Mouse (Mus musculus): Measurements from ENCODE around the gene Osbpl3. TPM values are rescaled to one million over a fixed set of nuclear protein-coding genes. Genes with fewer than 3 reads are reported as not detected.

The Osbpl3 gene
- polyA plus RNA-seq, 1 experiment = 23.3 TPM

GRCm38 (mm10) chr6:50334846-50335821 is 120.9 kb downstream of the Osbpl3 start:
- H3K9ac ChIP-seq (ENCODE audit: low read depth, poor library complexity, severe bottlenecking) = no peak overlapping the region
- no peak overlapping the region for H3K4me3 ChIP-seq (ENCODE audit: low read depth, low read length)
- TF ChIP-seq POLR2A (IDR thresholded peaks at IDR 0.05; ENCODE audit: insufficient read depth, low read length) (no peak), CTCF (IDR thresholded peaks at IDR 0.05; ENCODE audit: low read depth, low read length) (no peak), EP300 (IDR thresholded peaks at IDR 0.05; ENCODE audit: insufficient read depth, low read depth, low read length) (no peak)
- H3K27me3 ChIP-seq (ENCODE audit: control insufficient read depth, insufficient read depth, low read length, poor library complexity, severe bottlenecking) = no peaks in the 10 kb centered on the region
- no peaks in the 10 kb centered on the region for H3K36me3 ChIP-seq (ENCODE audit: control insufficient read depth, insufficient read depth, low read length, poor library complexity, severe bottlenecking)
- H3K27ac ChIP-seq (ENCODE audit: insufficient read depth, low read length) = no peak overlapping the region
- no peaks in the 10 kb centered on the region for H3K4me1 ChIP-seq (ENCODE audit: control insufficient read depth, insufficient read depth, low read length)
- H3K9me3 ChIP-seq (replicated peaks; ENCODE audit: control insufficient read depth, insufficient read depth, low read length, poor library complexity, severe bottlenecking) = no peaks in the 10 kb centered on the region

- peaks cover 2% of the 10 kb centered on the region for H3K4me1 ChIP-seq (ENCODE audit: control insufficient read depth, insufficient read depth, low read length)
- no peaks in the 10 kb centered on the region for H3K9me3 ChIP-seq (replicated peaks; ENCODE audit: control insufficient read depth, insufficient read depth, low read length, poor library complexity, severe bottlenecking)
- H3K27me3 ChIP-seq (ENCODE audit: control insufficient read depth, insufficient read depth, low read length, poor library complexity, severe bottlenecking) = no peaks in the 10 kb centered on the region
- H3K4me3 ChIP-seq (ENCODE audit: low read depth, low read length) = no peak overlapping the region
- H3K27ac ChIP-seq (ENCODE audit: insufficient read depth, low read length) = no peak overlapping the region
- H3K9ac ChIP-seq (ENCODE audit: low read depth, poor library complexity, severe bottlenecking) = no peak overlapping the region
- H3K36me3 ChIP-seq (ENCODE audit: control insufficient read depth, insufficient read depth, low read length, poor library complexity, severe bottlenecking) = no peaks in the 10 kb centered on the region
- no peak for TF ChIP-seq EP300 (IDR thresholded peaks at IDR 0.05; ENCODE audit: insufficient read depth, low read depth, low read length)
- TF ChIP-seq POLR2A (IDR thresholded peaks at IDR 0.05; ENCODE audit: insufficient read depth, low read length) = no peak
- no peak for TF ChIP-seq CTCF (IDR thresholded peaks at IDR 0.05; ENCODE audit: low read depth, low read length)
Observed at GRCm38 (mm10) chr6:50333346-50333745, 122.7 kb downstream of the Osbpl3 start.

- Histone ChIP-seq H3K36me3 (ENCODE audit: control insufficient read depth, insufficient read depth, low read length, poor library complexity, severe bottlenecking) (no peaks in the 10 kb centered on the region), H3K4me1 (ENCODE audit: control insufficient read depth, insufficient read depth, low read length) (peaks cover 2% of the 10 kb centered on the region), H3K27me3 (ENCODE audit: control insufficient read depth, insufficient read depth, low read length, poor library complexity, severe bottlenecking) (no peaks in the 10 kb centered on the region), H3K9ac (ENCODE audit: low read depth, poor library complexity, severe bottlenecking) (no peak overlapping the region), H3K4me3 (ENCODE audit: low read depth, low read length) (no peak overlapping the region), H3K9me3 (replicated peaks; ENCODE audit: control insufficient read depth, insufficient read depth, low read length, poor library complexity, severe bottlenecking) (no peaks in the 10 kb centered on the region), H3K27ac (ENCODE audit: insufficient read depth, low read length) (no peak overlapping the region)
- TF ChIP-seq CTCF (IDR thresholded peaks at IDR 0.05; ENCODE audit: low read depth, low read length) (no peak), POLR2A (IDR thresholded peaks at IDR 0.05; ENCODE audit: insufficient read depth, low read length) (no peak), EP300 (IDR thresholded peaks at IDR 0.05; ENCODE audit: insufficient read depth, low read depth, low read length) (no peak)
Observed at GRCm38 (mm10) chr6:50331477-50331876, 124.5 kb downstream of the Osbpl3 start.

GRCm38 (mm10) chr6:50329380-50329779 is 126.6 kb downstream of the Osbpl3 start:
- no peak overlapping the region for H3K4me3 ChIP-seq (ENCODE audit: low read depth, low read length)
- no peaks in the 10 kb centered on the region for H3K27me3 ChIP-seq (ENCODE audit: control insufficient read depth, insufficient read depth, low read length, poor library complexity, severe bottlenecking)
- H3K9ac ChIP-seq (ENCODE audit: low read depth, poor library complexity, severe bottlenecking) = no peak overlapping the region
- no peak overlapping the region for H3K27ac ChIP-seq (ENCODE audit: insufficient read depth, low read length)
- H3K9me3 ChIP-seq (replicated peaks; ENCODE audit: control insufficient read depth, insufficient read depth, low read length, poor library complexity, severe bottlenecking) = no peaks in the 10 kb centered on the region
- no peaks in the 10 kb centered on the region for H3K36me3 ChIP-seq (ENCODE audit: control insufficient read depth, insufficient read depth, low read length, poor library complexity, severe bottlenecking)
- peaks cover 2% of the 10 kb centered on the region for H3K4me1 ChIP-seq (ENCODE audit: control insufficient read depth, insufficient read depth, low read length)
- TF ChIP-seq CTCF (IDR thresholded peaks at IDR 0.05; ENCODE audit: low read depth, low read length) = no peak
- no peak for TF ChIP-seq EP300 (IDR thresholded peaks at IDR 0.05; ENCODE audit: insufficient read depth, low read depth, low read length)
- no peak for TF ChIP-seq POLR2A (IDR thresholded peaks at IDR 0.05; ENCODE audit: insufficient read depth, low read length)

- H3K4me3 ChIP-seq (ENCODE audit: low read depth, low read length) = no peak overlapping the region
- H3K36me3 ChIP-seq (ENCODE audit: control insufficient read depth, insufficient read depth, low read length, poor library complexity, severe bottlenecking) = no peaks in the 10 kb centered on the region
- H3K27me3 ChIP-seq (ENCODE audit: control insufficient read depth, insufficient read depth, low read length, poor library complexity, severe bottlenecking) = no peaks in the 10 kb centered on the region
- H3K27ac ChIP-seq (ENCODE audit: insufficient read depth, low read length) = no peak overlapping the region
- H3K9me3 ChIP-seq (replicated peaks; ENCODE audit: control insufficient read depth, insufficient read depth, low read length, poor library complexity, severe bottlenecking) = no peaks in the 10 kb centered on the region
- no peak overlapping the region for H3K9ac ChIP-seq (ENCODE audit: low read depth, poor library complexity, severe bottlenecking)
- no peak for TF ChIP-seq EP300 (IDR thresholded peaks at IDR 0.05; ENCODE audit: insufficient read depth, low read depth, low read length)
- no peak for TF ChIP-seq POLR2A (IDR thresholded peaks at IDR 0.05; ENCODE audit: insufficient read depth, low read length)
- peaks cover 2% of the 10 kb centered on the region for H3K4me1 ChIP-seq (ENCODE audit: control insufficient read depth, insufficient read depth, low read length)
Observed at GRCm38 (mm10) chr6:50328901-50329300, 127.1 kb downstream of the Osbpl3 start.

- no peaks in the 10 kb centered on the region for H3K9me3 ChIP-seq (replicated peaks; ENCODE audit: control insufficient read depth, insufficient read depth, low read length, poor library complexity, severe bottlenecking)
- H3K27ac ChIP-seq (ENCODE audit: insufficient read depth, low read length) = no peak overlapping the region
- no peak for TF ChIP-seq EP300 (IDR thresholded peaks at IDR 0.05; ENCODE audit: insufficient read depth, low read depth, low read length)
- no peak for TF ChIP-seq CTCF (IDR thresholded peaks at IDR 0.05; ENCODE audit: low read depth, low read length)
- no peak for TF ChIP-seq POLR2A (IDR thresholded peaks at IDR 0.05; ENCODE audit: insufficient read depth, low read length)
- H3K4me3 ChIP-seq (ENCODE audit: low read depth, low read length) = no peak overlapping the region
- no peaks in the 10 kb centered on the region for H3K36me3 ChIP-seq (ENCODE audit: control insufficient read depth, insufficient read depth, low read length, poor library complexity, severe bottlenecking)
- no peaks in the 10 kb centered on the region for H3K27me3 ChIP-seq (ENCODE audit: control insufficient read depth, insufficient read depth, low read length, poor library complexity, severe bottlenecking)
- peaks cover 4% of the 10 kb centered on the region for H3K4me1 ChIP-seq (ENCODE audit: control insufficient read depth, insufficient read depth, low read length)
- no peak overlapping the region for H3K9ac ChIP-seq (ENCODE audit: low read depth, poor library complexity, severe bottlenecking)
Observed at GRCm38 (mm10) chr6:50326192-50326591, 129.8 kb downstream of the Osbpl3 start.

All from ES-Bruce4 (cell line).